Mouse (Mus musculus) limb, embryonic 10.5 days (tissue): Measurements from ENCODE around the gene Calr3. TPM values are rescaled to one million over a fixed set of nuclear protein-coding genes. Genes with fewer than 3 reads are reported as not detected.

Source experiments
- DNase-seq: peaks from one replicate; pipeline ENCODE4 v3.0.0-alpha.2; 2017; ENCODE audit warnings: low spot score
- H3K27ac ChIP-seq: fragments of 300-500 bp; sonication (generic); 2 replicates; pipeline ENCODE4 v1.5.1; 2016; ENCODE audit warnings: mild to moderate bottlenecking
- H3K27me3 ChIP-seq: fragments of 300-500 bp; sonication (generic); 2 replicates; pipeline ENCODE4 v1.6.1; 2016; ENCODE audit warnings: low read depth, mild to moderate bottlenecking; ENCODE audit not compliant: poor library complexity, severe bottlenecking
- H3K36me3 ChIP-seq: fragments of 300-500 bp; sonication (generic); 2 replicates; pipeline ENCODE4 v1.6.1; 2016; ENCODE audit warnings: mild to moderate bottlenecking, moderate library complexity
- H3K4me1 ChIP-seq: fragments of 300-500 bp; sonication (generic); 2 replicates; pipeline ENCODE4 v1.6.1; 2016
- H3K4me3 ChIP-seq: fragments of 300-500 bp; sonication (generic); 2 replicates; pipeline ENCODE4 v1.5.1; 2016; ENCODE audit warnings: mild to moderate bottlenecking, moderate library complexity
- H3K9me3 ChIP-seq: fragments of 300-500 bp; sonication (generic); replicated peaks from 2 replicates; pipeline ENCODE4 v1.6.1; 2016; ENCODE audit warnings: mild to moderate bottlenecking
- WGBS: fragments of 180-500 bp; shearing (Covaris S2); methylation state at CpG from one replicate; pipeline ENCODE4 v1.1.7; 2016; 5-methylcytosine and 5-hydroxymethylcytosine counted together
- microRNA-seq: library from miRNA; unstranded; fragments of <30 nt; microRNA quantifications from one replicate; pipeline ENCODE4, GENCODE M21; 2017
- polyA plus RNA-seq: library from polyadenylated mRNA; unstranded; fragments of >200 nt; fragmentation: Nextera tagmentation; extraction: Ambion mirVana; gene quantifications from 2 replicates; pipeline ENCODE4 v1.2.1, GENCODE M21; 2016

Gene Calr3
- polyA plus RNA-seq, 1 experiment from 2014 or later, result 0.54 TPM

DNA sequence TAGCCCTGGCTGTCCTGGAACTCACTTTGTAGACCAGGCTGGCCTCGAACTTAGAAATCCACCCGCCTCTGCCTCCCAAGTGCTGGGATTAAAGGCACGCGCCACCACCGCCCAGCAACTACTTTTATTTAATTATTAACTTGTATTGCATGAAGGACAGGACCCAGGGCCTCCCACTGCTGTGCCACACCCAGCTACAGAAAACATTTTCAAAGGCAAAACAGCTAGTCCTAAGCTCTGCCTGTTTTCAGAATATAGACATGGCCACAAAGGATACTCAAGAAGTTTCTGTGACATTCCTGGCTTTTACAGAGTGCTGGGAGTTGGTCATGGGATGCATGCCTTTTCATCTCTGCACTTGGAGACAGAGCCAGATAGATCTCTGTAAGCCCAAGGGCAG, 67.4 kb downstream of the Calr3 start:
- Histone ChIP-seq H3K27me3 (no peaks in the 10 kb centered on the region), H3K27ac (no peak overlapping the region), H3K4me1 (no peaks in the 10 kb centered on the region), H3K36me3 (peaks cover 99% of the 10 kb centered on the region), H3K9me3 (no peaks in the 10 kb centered on the region), H3K4me3 (no peak overlapping the region)
- DNase-seq, result no peak
- WGBS, result 95% methylated on average over 5 of the region's 5 CpGs

DNA sequence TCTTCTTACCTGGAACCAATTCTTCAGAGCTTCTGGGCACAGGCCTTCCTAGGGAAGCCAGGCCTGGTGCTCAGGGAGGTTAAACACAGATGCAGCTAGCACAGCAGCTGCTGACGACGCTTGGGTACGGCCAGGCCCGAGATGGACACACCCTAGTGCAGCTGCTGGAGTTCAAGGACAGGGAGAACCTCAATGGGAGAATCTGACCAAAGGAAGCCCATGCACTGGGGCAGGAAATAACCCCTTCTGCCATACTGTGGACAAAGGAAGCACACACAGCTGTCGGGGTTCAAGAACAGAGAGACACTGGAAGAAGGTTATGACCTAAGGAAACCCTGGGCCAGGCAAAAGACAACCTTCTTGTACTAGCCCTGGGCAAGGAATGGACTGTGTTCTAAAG, 68.5 kb downstream of the Calr3 start:
- Histone ChIP-seq H3K27me3 (no peaks in the 10 kb centered on the region), H3K9me3 (no peaks in the 10 kb centered on the region), H3K36me3 (peaks cover 99% of the 10 kb centered on the region), H3K4me1 (no peaks in the 10 kb centered on the region), H3K27ac (no peak overlapping the region), H3K4me3 (no peak overlapping the region)
- no peak for DNase-seq
- WGBS, result 91% methylated on average over 5 of the region's 5 CpGs

Small RNAs within 50 kb of the gene (microRNA-seq; reads per million reads assigned to microRNA genes)
- 1.8 reads per million for gene Mir7068

Other genes starting within 250 kb of the Calr3 start
- gene Cib3, start 231.0 kb downstream of the Calr3 start, polyA plus RNA-seq, result not detected in 2 replicates
- gene Gm11034, start 230.2 kb downstream of the Calr3 start, polyA plus RNA-seq, result not detected in 2 replicates
- 69.3 and 70.4 TPM in 2 replicates for gene Fam32a, start 224.1 kb downstream of the Calr3 start, polyA plus RNA-seq
- 132 and 144 TPM in 2 replicates for gene Ap1m1, start 203.9 kb downstream of the Calr3 start, polyA plus RNA-seq
- 25.6 and 29.2 TPM in 2 replicates for gene Gm10282, start 138.6 kb downstream of the Calr3 start, polyA plus RNA-seq
- 3.1 and 3.6 TPM in 2 replicates for gene Klf2, start 124.8 kb downstream of the Calr3 start, polyA plus RNA-seq
- 75.3 and 85.1 TPM in 2 replicates for gene Eps15l1, start 22.4 kb downstream of the Calr3 start, polyA plus RNA-seq
- 14.6 and 16.1 TPM in 2 replicates for gene 1700030K09Rik, start within 50 bp of the Calr3 start, polyA plus RNA-seq
- gene Cherp, start 31.4 kb upstream of the Calr3 start, polyA plus RNA-seq, result 107 and 116 TPM in 2 replicates
- gene Slc35e1, start 48.7 kb upstream of the Calr3 start, polyA plus RNA-seq, result 30.5 and 31.0 TPM in 2 replicates
- 21.5 and 22.5 TPM in 2 replicates for gene Med26, start 104.4 kb upstream of the Calr3 start, polyA plus RNA-seq
- gene Smim7, start 127.2 kb upstream of the Calr3 start, polyA plus RNA-seq, result 92.4 and 97.4 TPM in 2 replicates
- gene Tmem38a, start 128.2 kb upstream of the Calr3 start, polyA plus RNA-seq, result 7.3 and 9.6 TPM in 2 replicates
- gene Nwd1, start 202.8 kb upstream of the Calr3 start, polyA plus RNA-seq, result 0.16 TPM in 1 of 2 replicates, not detected in the other